Mouse (Mus musculus) stomach, embryonic 16.5 days (tissue): Measurements from ENCODE around the gene AI837181. TPM values are rescaled to one million over a fixed set of nuclear protein-coding genes. Genes with fewer than 3 reads are reported as not detected.

Experiments
- ATAC-seq: fragments of 200-750 bp; cut with Nextera tagmentation; 2 replicates; pipeline ENCODE4 v1.8.0; 2017; ENCODE audit warnings: moderate number of reproducible peaks, moderate TSS enrichment; ENCODE audit not compliant: insufficient read depth, low FRiP score
- H3K27ac ChIP-seq: fragments of 300-500 bp; sonication (generic); 2 replicates; pipeline ENCODE4 v1.5.1; 2014; ENCODE audit warnings: low read length
- H3K27me3 ChIP-seq: fragments of 300-500 bp; sonication (generic); 2 replicates; pipeline ENCODE4 v1.6.1; 2014; ENCODE audit warnings: low read length, control low read depth, mixed read lengths; ENCODE audit not compliant: control insufficient read depth, insufficient read depth
- H3K36me3 ChIP-seq: fragments of 300-500 bp; sonication (generic); 2 replicates; pipeline ENCODE4 v1.6.1; 2014; ENCODE audit warnings: low read length; ENCODE audit not compliant: control insufficient read depth, insufficient read depth
- H3K4me1 ChIP-seq: fragments of 300-500 bp; sonication (generic); 2 replicates; pipeline ENCODE4 v1.6.1; 2014; ENCODE audit warnings: low read length, control low read depth, mixed read lengths; ENCODE audit not compliant: control insufficient read depth, insufficient read depth
- H3K4me2 ChIP-seq: fragments of 300-500 bp; sonication (generic); 2 replicates; pipeline ENCODE4 v1.6.1; 2014; ENCODE audit warnings: low read depth, low read length, mixed read lengths
- H3K4me3 ChIP-seq: fragments of 300-500 bp; sonication (generic); replicated peaks from 2 replicates; pipeline ENCODE4 v1.5.1; 2014; ENCODE audit warnings: mild to moderate bottlenecking, low read length
- H3K9ac ChIP-seq: fragments of 300-500 bp; sonication (generic); 2 replicates; pipeline ENCODE4 v1.6.1; 2014; ENCODE audit warnings: low read length
- H3K9me3 ChIP-seq: fragments of 300-500 bp; sonication (generic); replicated peaks from 2 replicates; pipeline ENCODE4 v1.6.1; 2016; ENCODE audit warnings: low read length, control low read depth; ENCODE audit not compliant: control insufficient read depth
- WGBS: fragments of 180-500 bp; shearing (Covaris S2); extraction: QIAGEN DNeasy Blood & Tissue Kit; methylation state at CpG from one replicate; pipeline ENCODE4 v1.1.7; 2014; 5-methylcytosine and 5-hydroxymethylcytosine counted together
- polyA plus RNA-seq: library from polyadenylated mRNA; unstranded; fragments of >200 nt; fragmentation: Nextera tagmentation; extraction: Ambion mirVana; gene quantifications from 2 replicates; pipeline ENCODE4 v1.2.1, GENCODE M21; 2015

AI837181 gene
- polyA plus RNA-seq, 1 experiment from 2014 or later, result 14.3 TPM

DNA sequence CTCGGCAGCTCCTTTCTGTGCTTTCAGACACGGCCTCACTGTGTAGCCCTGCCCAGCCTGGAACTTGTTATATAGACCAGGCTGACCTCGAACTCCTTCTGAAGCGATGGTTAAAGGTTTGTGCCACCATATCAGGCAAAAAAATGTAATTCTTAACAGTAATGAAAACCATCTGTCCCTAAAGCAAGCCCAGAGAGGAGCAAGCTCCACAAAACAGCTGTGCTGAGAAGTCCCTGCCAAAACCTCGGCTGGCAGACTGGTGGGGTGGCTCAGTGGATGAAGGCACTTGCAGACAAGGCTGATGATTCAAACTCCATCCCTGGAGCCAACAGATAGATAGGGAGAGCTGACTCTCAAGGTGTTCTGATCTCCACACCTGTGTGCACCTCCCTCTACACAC lies 15.9 kb upstream of the AI837181 start:
- 71% methylated on average over 5 of the region's 5 CpGs for WGBS
- Histone ChIP-seq H3K4me3 (no peak overlapping the region), H3K4me2 (no peak overlapping the region), H3K9me3 (no peaks in the 10 kb centered on the region), H3K27ac (no peak overlapping the region), H3K4me1 (no peaks in the 10 kb centered on the region), H3K9ac (no peak overlapping the region), H3K36me3 (no peaks in the 10 kb centered on the region), H3K27me3 (no peaks in the 10 kb centered on the region)
- no peak for ATAC-seq

DNA sequence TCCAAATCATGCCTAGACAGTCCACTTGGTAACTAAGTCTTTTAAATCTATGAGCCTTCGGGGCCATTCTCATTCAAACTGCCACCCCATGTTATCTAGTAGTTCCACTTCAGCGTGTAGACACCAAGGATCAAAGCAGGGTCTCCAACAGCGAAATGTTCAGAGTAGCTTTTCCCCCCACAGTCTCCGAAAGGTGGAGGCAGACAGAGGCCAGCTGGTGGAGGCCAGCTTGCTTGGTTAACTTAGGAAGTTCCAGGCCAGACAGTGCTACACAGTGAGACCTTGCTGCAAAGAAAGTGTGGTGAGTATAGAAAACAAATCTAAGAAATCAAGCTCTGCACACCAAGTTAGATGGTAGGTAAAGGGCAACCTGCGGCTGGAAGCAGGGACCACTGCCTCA lies 14.3 kb upstream of the AI837181 start:
- Histone ChIP-seq H3K4me3 (no peak overlapping the region), H3K27ac (no peak overlapping the region), H3K4me1 (no peaks in the 10 kb centered on the region), H3K36me3 (no peaks in the 10 kb centered on the region), H3K9me3 (no peaks in the 10 kb centered on the region), H3K27me3 (no peaks in the 10 kb centered on the region), H3K9ac (no peak overlapping the region), H3K4me2 (no peak overlapping the region)
- ATAC-seq, result no peak
- 81% methylated on average over 5 of the region's 5 CpGs for WGBS

DNA sequence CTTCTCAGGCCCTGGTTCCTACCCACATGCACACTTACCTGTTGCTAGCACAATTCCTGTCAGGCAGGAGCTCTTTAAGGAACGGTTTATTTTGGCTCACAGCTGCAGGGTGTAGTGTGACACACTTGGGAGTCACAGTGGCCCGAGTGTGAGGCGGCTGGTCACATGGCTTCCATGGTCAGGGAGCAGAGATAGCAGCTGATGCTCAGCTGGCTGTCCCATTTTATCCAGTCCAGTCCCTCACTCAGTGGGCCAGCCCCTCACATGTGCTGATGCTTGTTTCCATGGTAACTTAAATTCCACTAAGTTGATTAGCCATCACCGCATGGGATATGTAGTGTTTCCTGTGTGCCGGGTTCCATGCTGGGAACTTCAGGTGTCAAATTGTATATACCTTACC lies 13.0 kb upstream of the AI837181 start:
- Histone ChIP-seq H3K9me3 (no peaks in the 10 kb centered on the region), H3K4me3 (no peak overlapping the region), H3K36me3 (no peaks in the 10 kb centered on the region), H3K27me3 (no peaks in the 10 kb centered on the region), H3K9ac (no peak overlapping the region), H3K27ac (no peak overlapping the region), H3K4me1 (no peaks in the 10 kb centered on the region), H3K4me2 (no peak overlapping the region)
- no peak for ATAC-seq
- 60% methylated on average over 5 of the region's 5 CpGs for WGBS

DNA sequence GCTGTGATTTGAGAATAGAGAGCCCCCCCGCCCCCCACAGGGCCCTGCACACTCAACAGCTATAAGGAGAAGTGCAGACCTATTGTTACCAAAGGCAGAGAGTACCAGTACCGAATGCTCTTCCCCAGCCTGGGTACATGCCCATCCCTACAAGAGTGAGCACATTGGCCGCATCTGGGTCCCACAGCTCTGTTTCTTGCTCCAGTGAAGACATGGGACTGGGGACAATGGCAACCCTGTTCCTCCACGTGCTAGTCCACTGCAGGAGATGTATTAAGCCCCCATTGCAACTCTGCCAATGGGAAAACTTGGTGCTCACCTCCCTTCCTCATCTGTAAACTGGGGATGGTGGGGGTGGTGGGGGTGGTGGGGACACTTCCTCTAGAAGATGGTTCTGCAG lies 11.1 kb upstream of the AI837181 start:
- Histone ChIP-seq H3K36me3 (no peaks in the 10 kb centered on the region), H3K4me3 (no peak overlapping the region), H3K9me3 (no peaks in the 10 kb centered on the region), H3K4me1 (no peaks in the 10 kb centered on the region), H3K27me3 (no peaks in the 10 kb centered on the region), H3K9ac (no peak overlapping the region), H3K27ac (no peak overlapping the region), H3K4me2 (no peak overlapping the region)
- no peak for ATAC-seq
- WGBS, result 70% methylated on average over 4 of the region's 4 CpGs

DNA sequence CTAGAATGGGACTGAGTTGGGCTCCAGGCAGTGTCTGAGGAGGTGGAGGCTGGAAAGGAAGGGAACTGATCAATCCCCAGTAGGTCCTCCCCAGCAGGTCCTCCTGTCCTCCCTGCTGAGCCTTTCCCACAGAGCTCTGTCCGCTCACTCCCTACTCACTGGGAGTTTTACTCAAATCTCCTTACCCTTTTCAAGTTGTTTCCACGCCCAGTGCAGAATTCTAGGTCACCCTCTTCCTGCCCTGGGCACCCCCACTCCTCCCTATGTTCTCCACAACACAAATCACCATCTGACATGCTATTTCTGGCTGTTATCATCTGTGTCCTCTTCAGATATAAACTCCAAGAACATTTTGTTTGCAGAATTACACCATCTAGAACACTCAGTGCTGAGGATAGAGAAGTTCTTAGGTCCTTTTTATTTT lies 10.4 kb upstream of the AI837181 start:
- Histone ChIP-seq H3K27me3 (no peaks in the 10 kb centered on the region), H3K4me1 (no peaks in the 10 kb centered on the region), H3K4me3 (no peak overlapping the region), H3K36me3 (no peaks in the 10 kb centered on the region), H3K9me3 (no peaks in the 10 kb centered on the region), H3K9ac (no peak overlapping the region), H3K4me2 (no peak overlapping the region), H3K27ac (no peak overlapping the region)
- 72% methylated on average over 2 of the region's 2 CpGs for WGBS
- ATAC-seq, result no peak

DNA sequence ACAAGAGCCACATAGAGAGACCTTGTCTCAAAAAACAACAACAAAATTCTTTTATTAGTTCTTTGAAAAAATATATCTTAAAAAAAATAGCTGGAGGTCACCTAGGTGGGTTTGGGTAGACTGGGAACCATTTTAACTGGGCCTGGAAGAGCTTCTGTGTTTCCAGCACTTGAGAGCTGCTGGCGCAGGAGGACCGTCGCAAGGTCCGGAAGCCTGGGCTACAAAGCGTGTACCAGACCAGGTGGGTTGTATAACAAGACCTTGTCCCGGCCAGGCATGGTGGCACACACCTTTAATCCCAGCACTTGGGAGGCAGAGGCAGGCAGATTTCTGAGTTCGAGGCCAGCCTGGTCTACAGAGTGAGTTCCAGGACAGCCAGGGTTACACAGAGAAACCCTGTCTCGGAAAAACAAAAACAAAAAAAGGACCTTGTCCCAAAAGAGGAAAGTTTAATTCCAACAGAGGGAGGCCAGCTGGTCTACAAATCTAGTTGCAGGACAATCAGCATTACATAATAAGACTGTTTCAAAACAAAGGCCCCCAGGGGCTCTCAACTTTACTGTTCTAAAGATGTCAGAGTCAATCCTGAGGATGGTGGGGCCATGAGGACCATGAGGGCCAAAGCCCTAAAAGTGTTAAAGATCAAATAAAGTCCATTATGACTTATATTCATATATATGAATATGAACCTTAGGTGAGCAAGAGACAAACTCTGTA lies 6.0 kb upstream of the AI837181 start:
- no peaks in the 10 kb centered on the region for H3K36me3 ChIP-seq
- H3K4me3 ChIP-seq, result no peak overlapping the region
- no peak overlapping the region for H3K4me2 ChIP-seq
- no peaks in the 10 kb centered on the region for H3K27me3 ChIP-seq
- no peak overlapping the region for H3K27ac ChIP-seq
- 94% methylated on average over 8 of the region's 8 CpGs for WGBS
- ATAC-seq, result no peak
- no peaks in the 10 kb centered on the region for H3K9me3 ChIP-seq
- H3K4me1 ChIP-seq, result peaks cover 8% of the 10 kb centered on the region; the same call in 1 of the 2 replicates
- no peak overlapping the region for H3K9ac ChIP-seq

DNA sequence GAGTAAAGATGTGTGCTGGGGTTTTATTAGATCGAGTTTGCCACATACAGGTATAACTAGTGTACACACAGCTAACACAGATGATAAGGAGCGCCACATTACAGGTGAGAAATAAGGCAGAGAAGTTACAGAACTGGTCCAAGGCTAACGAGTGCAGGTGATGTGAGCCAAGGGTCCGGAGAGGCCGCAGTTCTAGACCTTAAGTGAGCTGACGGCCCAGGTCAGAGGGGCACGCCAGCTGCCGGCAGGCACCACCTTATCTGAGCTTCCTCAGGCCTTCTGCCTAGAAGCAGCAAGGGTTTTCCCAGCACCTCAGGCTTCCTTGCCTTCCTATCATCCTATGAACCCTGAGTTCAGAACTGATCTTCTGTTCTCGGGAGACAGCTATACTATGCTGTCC lies 5.3 kb upstream of the AI837181 start:
- no peak overlapping the region for H3K27ac ChIP-seq
- H3K4me2 ChIP-seq, result no peak overlapping the region
- no peaks in the 10 kb centered on the region for H3K9me3 ChIP-seq
- H3K4me1 ChIP-seq, result peaks cover 9% of the 10 kb centered on the region; the same call in 1 of the 2 replicates
- H3K36me3 ChIP-seq, result no peaks in the 10 kb centered on the region
- no peak overlapping the region for H3K4me3 ChIP-seq
- ATAC-seq, result no peak
- H3K9ac ChIP-seq, result no peak overlapping the region
- 88% methylated on average over 9 of the region's 9 CpGs for WGBS
- no peaks in the 10 kb centered on the region for H3K27me3 ChIP-seq

DNA sequence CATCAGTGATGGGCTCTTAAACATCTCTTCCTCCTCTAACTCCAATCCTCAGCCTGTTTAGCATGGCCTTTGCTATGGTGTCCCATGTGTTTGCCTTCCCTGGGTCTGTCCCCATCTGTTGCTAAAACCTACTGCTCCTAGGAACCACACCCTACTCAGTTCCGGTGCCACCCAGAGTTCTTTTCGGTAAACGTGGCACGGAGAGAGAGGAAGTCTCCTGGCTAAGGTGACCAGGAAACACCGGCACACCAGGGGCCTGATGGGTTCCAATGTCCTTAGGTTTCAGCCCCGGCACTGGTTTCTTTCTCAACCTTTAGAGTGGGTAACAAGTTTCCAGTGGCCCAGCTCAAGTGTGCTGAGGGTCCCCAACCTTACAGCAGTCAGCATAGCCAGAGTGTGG lies 4.4 kb upstream of the AI837181 start:
- H3K4me1 ChIP-seq, result peaks cover 9% of the 10 kb centered on the region; the same call in 1 of the 2 replicates
- no peaks in the 10 kb centered on the region for H3K9me3 ChIP-seq
- H3K27ac ChIP-seq, result no peak overlapping the region
- WGBS, result 95% methylated on average over 6 of the region's 6 CpGs
- no peaks in the 10 kb centered on the region for H3K27me3 ChIP-seq
- ATAC-seq, result no peak
- no peaks in the 10 kb centered on the region for H3K36me3 ChIP-seq
- no peak overlapping the region for H3K4me2 ChIP-seq
- no peak overlapping the region for H3K9ac ChIP-seq
- H3K4me3 ChIP-seq, result no peak overlapping the region

DNA sequence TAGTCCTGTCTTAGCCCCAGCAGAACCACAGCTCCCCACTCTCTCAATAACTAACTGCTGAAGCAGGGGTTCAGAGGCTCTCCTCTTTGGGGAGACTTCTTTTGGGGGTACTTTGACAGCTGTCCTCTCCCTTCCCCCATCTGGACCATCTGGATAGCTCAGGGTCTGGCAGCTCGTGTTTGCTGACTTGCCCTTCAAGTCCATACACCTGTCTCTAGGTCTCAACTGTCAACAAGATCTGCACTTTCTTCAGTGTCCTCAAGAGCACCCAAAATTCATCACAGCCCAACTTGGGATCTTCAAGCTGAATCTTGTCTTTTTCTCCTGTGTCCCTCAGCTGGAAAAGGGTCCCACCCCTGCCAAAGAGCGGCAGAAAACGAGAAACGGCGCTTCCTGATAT lies 3.2 kb upstream of the AI837181 start:
- no peaks in the 10 kb centered on the region for H3K27me3 ChIP-seq
- 82% methylated on average over 5 of the region's 5 CpGs for WGBS
- no peak overlapping the region for H3K9ac ChIP-seq
- no peaks in the 10 kb centered on the region for H3K9me3 ChIP-seq
- H3K4me1 ChIP-seq, result peaks cover 20% of the 10 kb centered on the region
- no peak for ATAC-seq
- no peaks in the 10 kb centered on the region for H3K36me3 ChIP-seq
- no peak overlapping the region for H3K4me2 ChIP-seq
- H3K27ac ChIP-seq, result no peak overlapping the region
- no peak overlapping the region for H3K4me3 ChIP-seq
